Mouse (Mus musculus) liver, embryonic 15.5 days (tissue): ENCODE data around the gene Kcnk6. TPM values are rescaled to one million over a fixed set of nuclear protein-coding genes. Genes with fewer than 3 reads are reported as not detected.
"Not testable (repeated sequence)": the region's sequence is repeated elsewhere in the genome, so short reads cannot be mapped to it uniquely, and the experiment has no call there.

Source experiments
- ATAC-seq: fragments of 200-750 bp; cut with Nextera tagmentation; 2 replicates; pipeline ENCODE4 v1.8.0; 2017; ENCODE audit warnings: moderate number of reproducible peaks, mild to moderate bottlenecking, moderate library complexity; ENCODE audit not compliant: insufficient read depth
- H3K27ac ChIP-seq: fragments of 300-500 bp; sonication (generic); replicated peaks from 2 replicates; pipeline ENCODE4 v1.5.1; 2015; ENCODE audit warnings: mild to moderate bottlenecking, inconsistent platforms
- H3K27me3 ChIP-seq: fragments of 300-500 bp; sonication (generic); 2 replicates; pipeline ENCODE4 v1.6.1; 2015; ENCODE audit warnings: mild to moderate bottlenecking, inconsistent platforms
- H3K36me3 ChIP-seq: fragments of 300-500 bp; sonication (generic); replicated peaks from 2 replicates; pipeline ENCODE4 v1.6.1; 2015; ENCODE audit warnings: moderate library complexity, mild to moderate bottlenecking, inconsistent platforms
- H3K4me1 ChIP-seq: fragments of 300-500 bp; sonication (generic); replicated peaks from 2 replicates; pipeline ENCODE4 v1.6.1; 2015; ENCODE audit warnings: inconsistent platforms
- H3K4me2 ChIP-seq: fragments of 300-500 bp; sonication (generic); 2 replicates; pipeline ENCODE4 v1.6.1; 2015; ENCODE audit warnings: moderate library complexity, mild to moderate bottlenecking, inconsistent platforms
- H3K4me3 ChIP-seq: fragments of 300-500 bp; sonication (generic); replicated peaks from 2 replicates; pipeline ENCODE4 v1.5.1; 2015; ENCODE audit warnings: mild to moderate bottlenecking, inconsistent platforms
- H3K9ac ChIP-seq: fragments of 300-500 bp; sonication (generic); 2 replicates; pipeline ENCODE4 v1.6.1; 2015; ENCODE audit warnings: moderate library complexity, mild to moderate bottlenecking, inconsistent platforms
- H3K9me3 ChIP-seq: fragments of 300-500 bp; sonication (generic); replicated peaks from 2 replicates; pipeline ENCODE4 v1.6.1; 2016; ENCODE audit warnings: inconsistent platforms
- WGBS: fragments of 180-500 bp; shearing (Covaris S2); methylation state at CpG from one replicate; pipeline ENCODE4 v1.1.7; 2015; ENCODE audit warnings: mixed read lengths; ENCODE audit not compliant: insufficient replicate concordance; 5-methylcytosine and 5-hydroxymethylcytosine counted together
- polyA plus RNA-seq: library from polyadenylated mRNA; unstranded; fragments of >200 nt; fragmentation: Nextera tagmentation; extraction: Ambion mirVana; gene quantifications from 2 replicates; pipeline ENCODE4 v1.2.1, GENCODE M21; 2015

The Kcnk6 gene
- polyA plus RNA-seq, 1 experiment from 2014 or later = 1.2 TPM

DNA sequence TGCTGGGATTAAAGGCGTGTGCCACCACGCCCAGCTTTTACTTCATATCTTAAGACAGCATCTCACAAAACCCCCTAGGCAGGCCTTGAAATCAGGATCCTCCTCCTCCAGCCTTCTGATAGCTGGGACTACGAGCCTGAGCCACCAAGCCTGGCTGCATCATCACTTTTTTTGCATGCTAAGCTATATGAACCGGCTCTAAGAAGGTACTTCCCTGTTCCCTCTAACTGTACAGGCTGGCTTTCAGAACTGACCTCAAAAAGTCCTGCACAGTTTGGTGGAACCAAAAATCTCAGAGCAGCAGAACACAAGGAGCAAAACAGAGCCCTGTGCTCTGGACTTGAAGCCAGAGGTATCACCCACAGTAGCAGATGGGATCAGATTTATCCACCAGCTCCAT is 4.1 kb downstream of the Kcnk6 start:
- 25% methylated on average over 4 of the region's 4 CpGs for WGBS
- H3K9ac ChIP-seq = no peak overlapping the region
- H3K4me1 ChIP-seq = peaks cover 11% of the 10 kb centered on the region; the same call in 1 of the 2 replicates
- H3K27ac ChIP-seq = no peak overlapping the region
- no peak for ATAC-seq
- no peaks in the 10 kb centered on the region for H3K9me3 ChIP-seq
- no peak overlapping the region for H3K4me2 ChIP-seq
- no peak overlapping the region for H3K4me3 ChIP-seq
- no peaks in the 10 kb centered on the region for H3K36me3 ChIP-seq
- H3K27me3 ChIP-seq = peaks cover 44% of the 10 kb centered on the region

GRCm38 (mm10) chr7:29225520-29225919 is 6.8 kb downstream of the Kcnk6 start:
- Histone ChIP-seq H3K9ac (no peak overlapping the region), H3K4me2 (no peak overlapping the region), H3K36me3 (no peaks in the 10 kb centered on the region), H3K27me3 (peaks cover 18% of the 10 kb centered on the region), H3K4me3 (no peak overlapping the region), H3K4me1 (peaks cover 3% of the 10 kb centered on the region; the same call in 1 of the 2 replicates), H3K9me3 (no peaks in the 10 kb centered on the region), H3K27ac (no peak overlapping the region)
- 68% methylated on average over 13 of the region's 13 CpGs for WGBS
- no peak for ATAC-seq

- H3K4me3 ChIP-seq = no peak overlapping the region
- no peak for ATAC-seq
- no peak overlapping the region for H3K9ac ChIP-seq
- H3K36me3 ChIP-seq = no peaks in the 10 kb centered on the region
- H3K4me2 ChIP-seq = no peak overlapping the region
- H3K4me1 ChIP-seq = peaks cover 3% of the 10 kb centered on the region; the same call in 1 of the 2 replicates
- H3K27ac ChIP-seq = no peak overlapping the region
- H3K27me3 ChIP-seq = peaks cover 11% of the 10 kb centered on the region
- 0 out of 2 replicates have a peak, but pooled peaks cover 6% of the 10 kb centered on the region for H3K9me3 ChIP-seq
- 42% methylated on average over 16 of the region's 16 CpGs for WGBS
Observed at GRCm38 (mm10) chr7:29224756-29225394, 7.4 kb downstream of the Kcnk6 start.

DNA sequence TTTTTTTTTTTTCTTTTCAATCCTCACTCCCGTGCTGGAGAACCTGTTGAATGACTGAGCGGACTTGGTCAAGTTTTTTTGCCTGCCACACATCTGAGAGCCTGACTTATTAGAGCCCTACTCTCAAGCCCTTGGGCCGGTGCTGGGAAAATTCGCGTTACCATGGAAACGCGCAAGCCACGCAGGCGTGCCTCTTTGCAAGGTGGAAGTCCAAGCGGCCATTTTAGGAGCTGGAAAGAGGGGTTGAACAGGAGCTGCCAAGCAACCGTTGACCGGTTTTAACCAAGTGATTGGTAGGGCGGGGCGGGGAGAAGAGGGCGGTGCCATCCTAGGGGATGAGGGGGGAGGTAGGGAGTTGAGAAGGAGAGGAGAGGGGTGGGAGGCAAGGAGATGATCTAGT is 17.5 kb downstream of the Kcnk6 start:
- Histone ChIP-seq H3K27me3 (peaks cover 5% of the 10 kb centered on the region; the same call in 1 of the 2 replicates), H3K4me2 (no peak overlapping the region)
- whole genome bisulfite sequencing = 59% methylated on average over 15 of the region's 15 CpGs

DNA sequence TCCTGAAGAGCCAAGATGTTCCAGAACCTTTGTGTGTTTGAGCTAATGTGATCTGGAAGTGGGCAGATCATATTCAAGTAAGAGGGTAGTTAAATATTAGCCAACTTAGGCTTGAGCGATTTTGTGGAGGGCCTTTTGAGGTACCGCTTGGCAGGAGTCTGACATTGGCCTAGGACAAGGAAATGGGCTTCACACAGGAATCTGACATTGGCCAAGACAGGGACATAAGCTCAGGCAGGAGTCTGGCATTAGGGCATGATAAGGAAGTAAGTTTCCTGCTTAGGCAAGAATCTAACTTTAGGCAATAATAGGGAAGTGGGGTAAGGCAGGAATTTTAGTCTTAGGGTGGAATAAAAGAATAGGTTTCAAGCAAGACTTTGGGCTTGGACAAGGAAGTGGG is 18.1 kb downstream of the Kcnk6 start:
- 57% methylated on average over 2 of the region's 2 CpGs for WGBS
- H3K9me3 ChIP-seq = no peaks in the 10 kb centered on the region
- no peak overlapping the region for H3K27ac ChIP-seq
- H3K4me2 ChIP-seq = no peak overlapping the region
- H3K4me1 ChIP-seq = peaks cover 19% of the 10 kb centered on the region
- no peaks in the 10 kb centered on the region for H3K36me3 ChIP-seq
- no peak overlapping the region for H3K9ac ChIP-seq
- no peak overlapping the region for H3K4me3 ChIP-seq
- H3K27me3 ChIP-seq = peaks cover 5% of the 10 kb centered on the region; the same call in 1 of the 2 replicates
- no peak for ATAC-seq

More for the DNA sequence above, 17.5 kb downstream of the Kcnk6 start:
- Histone ChIP-seq H3K4me3 (no peak overlapping the region), H3K4me1 (peaks cover 19% of the 10 kb centered on the region), H3K9ac (no peak overlapping the region), H3K9me3 (0 out of 2 replicates have a peak, but pooled peaks cover 4% of the 10 kb centered on the region), H3K36me3 (no peaks in the 10 kb centered on the region), H3K27ac (no peak overlapping the region)
- no peak for ATAC-seq

GRCm38 (mm10) chr7:29213675-29214082 is 18.6 kb downstream of the Kcnk6 start, which contains the start of gene Catsperg1:
Gene Catsperg1, minus strand, starts transcription at chr7:29214035.
- no peak within 1 kb of the TSS for H3K9ac ChIP-seq
- peaks cover 5% of the 10 kb centered on the region; the same call in 1 of the 2 replicates for H3K27me3 ChIP-seq
- no peaks in the 10 kb centered on the region for H3K9me3 ChIP-seq
- H3K27ac ChIP-seq = no peak within 1 kb of the TSS
- no peak within 1 kb of the TSS for H3K4me2 ChIP-seq
- 25% methylated on average over 20 of the region's 20 CpGs for WGBS
- no peak for ATAC-seq
- H3K36me3 ChIP-seq = no peaks in the 10 kb centered on the region
- no peak within 1 kb of the TSS for H3K4me3 ChIP-seq
- peaks cover 19% of the 10 kb centered on the region for H3K4me1 ChIP-seq

DNA sequence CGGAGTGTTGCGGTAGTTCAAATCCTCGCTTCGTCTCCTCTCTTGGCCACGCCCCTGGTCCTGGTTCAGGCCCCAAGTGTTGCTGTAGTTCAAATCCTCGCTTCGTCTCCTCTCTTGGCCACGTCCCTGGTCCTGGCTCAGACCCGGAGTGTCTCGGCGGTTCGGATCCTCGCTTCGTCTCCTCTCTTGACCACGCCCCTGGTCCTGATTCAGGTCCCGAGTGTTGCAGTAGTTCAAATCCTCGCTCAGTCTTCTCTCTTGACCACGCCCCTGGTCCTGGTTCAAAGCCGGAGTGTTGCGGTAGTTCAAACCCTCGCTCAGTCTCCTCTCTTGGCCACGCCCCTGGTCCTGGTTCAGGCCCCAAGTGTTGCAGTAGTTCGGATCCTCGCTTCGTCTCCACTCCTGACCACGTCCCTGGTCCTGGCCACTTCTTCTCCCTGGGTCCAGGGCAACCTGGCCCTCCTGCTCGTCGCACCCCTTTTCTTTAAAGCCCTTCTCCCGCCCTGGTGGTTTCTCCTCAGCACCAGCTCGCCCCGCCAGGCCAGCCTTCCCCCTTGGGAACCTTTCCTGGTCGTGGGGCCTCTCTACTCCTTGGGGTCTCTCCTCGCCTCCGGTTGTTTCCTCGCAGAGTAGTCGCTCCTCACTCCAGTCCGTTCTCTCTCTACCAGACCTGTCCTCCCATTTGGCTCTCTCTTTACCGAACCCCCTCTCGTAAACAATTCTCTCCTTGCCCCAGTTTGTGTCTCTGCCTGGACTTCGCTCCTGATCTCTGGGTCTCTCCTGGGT is 19.3 kb downstream of the Kcnk6 start:
- H3K36me3 ChIP-seq, H3K27ac ChIP-seq, H3K9me3 ChIP-seq, H3K4me3 ChIP-seq, H3K9ac ChIP-seq, H3K27me3 ChIP-seq, ATAC-seq, H3K4me2 ChIP-seq: not testable (repeated sequence)
- 38% methylated on average over 40 of the region's 40 CpGs for WGBS
- peaks cover 19% of the 10 kb centered on the region for H3K4me1 ChIP-seq

DNA sequence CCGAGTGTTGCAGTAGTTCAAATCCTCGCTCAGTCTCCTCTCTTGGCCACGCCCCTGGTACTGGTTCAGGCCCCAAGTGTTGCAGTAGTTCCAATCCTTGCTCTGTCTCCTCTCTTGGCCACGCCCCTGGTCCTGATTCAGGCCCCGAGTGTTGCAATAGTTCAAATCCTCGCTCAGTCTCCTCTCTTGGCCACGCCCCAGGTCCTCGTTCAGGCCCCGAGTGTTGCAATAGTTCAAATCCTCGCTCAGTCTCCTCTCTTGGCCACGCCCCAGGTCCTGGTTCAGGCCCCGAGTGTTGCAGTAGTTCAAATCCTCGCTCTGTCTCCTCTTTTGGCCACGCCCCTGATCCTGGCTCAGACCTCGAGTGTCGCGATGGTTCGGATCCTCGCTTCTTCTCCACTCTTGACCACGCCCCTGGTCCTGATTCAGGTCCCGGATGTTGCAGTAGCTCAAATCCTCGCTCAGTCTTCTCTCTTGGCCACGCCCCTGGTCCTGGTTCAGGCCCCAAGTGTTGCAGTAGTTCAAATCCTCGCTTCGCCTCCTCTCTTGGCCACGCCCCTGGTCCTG is 20.0 kb downstream of the Kcnk6 start:
- Histone ChIP-seq H3K4me3 (peak overlapping the region; percentile 47), H3K4me2 (peak overlapping the region; percentile 69), H3K9me3 (no peaks in the 10 kb centered on the region), H3K4me1 (peaks cover 19% of the 10 kb centered on the region), H3K9ac (no peak overlapping the region), H3K27ac (peak overlapping the region; percentile 70), H3K36me3 (no peaks in the 10 kb centered on the region), H3K27me3 (peaks cover 5% of the 10 kb centered on the region; the same call in 1 of the 2 replicates)
- WGBS = 15% methylated on average over 26 of the region's 26 CpGs
- ATAC-seq = no peak

GRCm38 (mm10) chr7:29211415-29212198 is 20.7 kb downstream of the Kcnk6 start:
- Histone ChIP-seq H3K4me3 (peak overlapping the region; percentile 47), H3K27me3 (peaks cover 5% of the 10 kb centered on the region; the same call in 1 of the 2 replicates), H3K4me2 (peak overlapping the region; percentile 69), H3K27ac (peak overlapping the region; percentile 70), H3K36me3 (no peaks in the 10 kb centered on the region), H3K9ac (peak overlapping the region; percentile 25; the same call in 1 of the 2 replicates), H3K9me3 (no peaks in the 10 kb centered on the region), H3K4me1 (peaks cover 19% of the 10 kb centered on the region)
- WGBS = 4% methylated on average over 34 of the region's 34 CpGs
- ATAC-seq = peak; percentile 78

- Histone ChIP-seq H3K4me2 (peak overlapping the region; percentile 69), H3K27ac (peak overlapping the region; percentile 70; the same call in 1 of the 2 replicates), H3K4me1 (peaks cover 19% of the 10 kb centered on the region), H3K4me3 (peak overlapping the region; percentile 47)
- 12% methylated on average over 14 of the region's 15 CpGs for WGBS
- H3K9ac ChIP-seq, H3K9me3 ChIP-seq, H3K36me3 ChIP-seq, H3K27me3 ChIP-seq: not testable (repeated sequence)
- peak; percentile 63 for ATAC-seq
Observed at GRCm38 (mm10) chr7:29211013-29211412, 21.3 kb downstream of the Kcnk6 start.
